Mouse (Mus musculus): ENCODE results near the gene Smim6. TPM values are rescaled to one million over a fixed set of nuclear protein-coding genes. Genes with fewer than 3 reads are reported as not detected.

Gene Smim6
- total RNA-seq, 2 experiments from 2014 or later = not detected

GRCm38 (mm10) chr11:115900561-115901337 is 11.1 kb upstream of the Smim6 start:
- no peak for DNase-seq (ENCODE audit: low spot score in 2 of 2)

GRCm38 (mm10) chr11:115901338-115902161 is 10.3 kb upstream of the Smim6 start:
- DNase-seq (ENCODE audit: low spot score in 2 of 2) = no peak

- no peak for DNase-seq (ENCODE audit: low spot score in 2 of 2)
These were observed 9.6 kb upstream of the Smim6 start for GRCm38 (mm10) chr11:115902177-115902576.

GRCm38 (mm10) chr11:115902831-115903230 is 9.0 kb upstream of the Smim6 start:
- no peak for DNase-seq (ENCODE audit: low spot score in 2 of 2)

GRCm38 (mm10) chr11:115903384-115904230 is 8.2 kb upstream of the Smim6 start:
- no peak for DNase-seq (ENCODE audit: low spot score in 2 of 2)

- no peak for DNase-seq (ENCODE audit: low spot score in 2 of 2)
These were observed 7.4 kb upstream of the Smim6 start for GRCm38 (mm10) chr11:115904231-115904955.

GRCm38 (mm10) chr11:115904956-115905790 is 6.6 kb upstream of the Smim6 start:
- peak; percentile 37 to 74 for DNase-seq (ENCODE audit: low spot score in 2 of 2)

DNA sequence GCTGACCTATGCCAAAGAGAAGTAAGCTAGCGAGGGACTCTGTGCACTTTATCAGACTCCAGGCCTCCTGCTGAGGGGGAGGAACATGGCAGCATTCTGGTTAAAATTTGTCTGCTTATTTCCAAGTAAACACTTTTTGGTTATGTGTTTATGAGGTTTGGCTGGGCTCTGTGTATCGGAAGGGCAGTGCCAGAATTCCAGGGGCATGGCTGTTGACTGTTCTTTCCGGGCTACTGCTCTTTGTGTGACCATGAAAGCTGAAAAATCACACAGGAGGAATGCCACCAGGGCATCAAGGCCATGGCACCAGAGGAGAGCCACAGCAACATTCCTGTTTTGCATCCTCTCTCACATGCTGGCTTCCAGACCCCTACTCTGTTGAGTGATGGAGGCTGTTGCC is 5.7 kb upstream of the Smim6 start:
- DNase-seq (ENCODE audit: low spot score in 2 of 2) = no peak

DNA sequence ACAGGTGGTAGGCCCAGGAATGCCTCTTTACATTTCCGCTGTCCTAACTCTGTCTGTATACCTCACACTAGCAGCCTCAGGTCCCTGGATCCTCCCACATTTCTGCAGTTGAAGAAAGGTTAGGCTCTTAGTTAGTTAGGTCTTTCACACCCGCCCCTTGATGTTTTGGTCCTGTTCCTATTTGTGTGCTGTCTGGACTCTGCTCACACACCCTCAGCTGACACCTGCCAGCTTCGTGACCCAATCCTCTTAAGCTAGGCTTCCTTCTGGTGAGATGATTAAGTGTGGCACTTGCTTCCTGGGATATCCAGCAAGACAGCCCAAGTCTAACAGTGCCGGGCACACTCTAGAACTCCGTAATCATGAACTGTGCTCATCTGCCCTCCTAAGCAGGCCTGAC is 5.3 kb upstream of the Smim6 start:
- no peak for DNase-seq (ENCODE audit: low spot score in 2 of 2)

- DNase-seq (ENCODE audit: low spot score in 2 of 2) = no peak
These were observed 669 bp upstream of the Smim6 start for GRCm38 (mm10) chr11:115911134-115911561.

- DNase-seq (ENCODE audit: low spot score in 2 of 2) = no peak
These were observed 4.8 kb downstream of the Smim6 start for GRCm38 (mm10) chr11:115916579-115916978.

- no peak for DNase-seq (ENCODE audit: low spot score in 2 of 2)
These were observed 6.8 kb downstream of the Smim6 start for GRCm38 (mm10) chr11:115918637-115919036.

DNA sequence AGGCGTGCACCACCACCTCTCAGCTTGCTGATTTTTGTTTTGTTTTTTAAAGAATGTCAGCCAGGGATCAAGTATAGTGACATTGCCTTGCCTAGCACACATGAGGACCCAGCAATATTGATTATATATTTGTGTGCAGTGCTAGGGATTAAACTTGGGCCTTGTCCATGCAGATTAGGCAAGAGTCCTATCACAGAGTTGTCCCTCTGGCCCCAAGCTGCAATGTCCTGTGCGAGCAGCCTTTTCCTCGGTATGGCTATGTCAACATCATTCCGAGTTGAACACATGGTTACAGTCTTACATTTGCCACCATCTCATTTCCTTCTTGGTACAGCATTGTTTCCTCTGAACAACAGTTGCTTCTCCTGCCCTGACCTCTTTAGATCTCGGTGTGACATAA is 7.3 kb downstream of the Smim6 start:
- DNase-seq (ENCODE audit: low spot score in 2 of 2) = no peak

GRCm38 (mm10) chr11:115920110-115920818 is 8.4 kb downstream of the Smim6 start:
- DNase-seq (ENCODE audit: low spot score in 2 of 2) = peak in 1 of 2 experiments; percentile 66

DNA sequence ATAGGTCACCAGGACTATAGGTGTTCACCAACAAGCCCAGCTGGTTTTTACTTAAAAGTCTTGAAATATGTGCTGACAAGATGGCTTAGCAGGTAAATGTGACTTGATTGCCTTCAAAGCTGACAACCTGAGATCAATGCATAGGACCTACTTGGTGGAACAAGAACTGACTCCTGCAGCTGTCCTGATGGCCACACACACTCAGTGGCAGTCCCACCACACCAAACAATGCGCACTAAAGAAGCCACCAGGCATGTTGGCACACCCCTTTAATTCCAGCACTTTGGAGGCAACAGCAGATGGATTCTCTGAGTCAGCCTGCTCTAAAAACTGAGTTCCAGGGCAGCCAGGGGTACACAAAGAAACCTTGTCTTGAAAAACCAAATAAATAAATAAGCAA is 10.2 kb downstream of the Smim6 start:
- no peak for DNase-seq (ENCODE audit: low spot score in 2 of 2)

- DNase-seq (ENCODE audit: low spot score in 2 of 2) = no peak
These were observed 17.2 kb downstream of the Smim6 start for GRCm38 (mm10) chr11:115929031-115929430.

DNA sequence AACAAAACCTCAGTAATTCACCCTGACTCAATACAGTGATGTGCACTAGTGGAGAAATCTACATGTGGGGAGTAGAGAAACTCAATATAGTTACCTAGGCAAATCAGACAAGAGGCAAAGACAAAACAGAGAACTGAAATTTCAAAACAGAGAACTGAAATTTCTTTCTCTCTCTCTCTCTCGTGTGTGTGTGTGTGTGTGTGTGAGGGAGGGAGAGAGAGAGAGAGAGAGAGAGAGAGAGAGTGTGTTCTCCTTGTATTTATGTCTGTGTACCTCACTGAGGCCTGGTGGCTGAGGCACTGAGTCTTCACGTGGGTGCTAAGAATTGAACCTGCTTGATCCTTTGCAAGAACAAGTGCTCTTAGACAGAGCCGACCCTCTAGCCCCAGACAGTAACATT is 18.0 kb downstream of the Smim6 start:
- DNase-seq (ENCODE audit: low spot score in 2 of 2) = no peak

DNA sequence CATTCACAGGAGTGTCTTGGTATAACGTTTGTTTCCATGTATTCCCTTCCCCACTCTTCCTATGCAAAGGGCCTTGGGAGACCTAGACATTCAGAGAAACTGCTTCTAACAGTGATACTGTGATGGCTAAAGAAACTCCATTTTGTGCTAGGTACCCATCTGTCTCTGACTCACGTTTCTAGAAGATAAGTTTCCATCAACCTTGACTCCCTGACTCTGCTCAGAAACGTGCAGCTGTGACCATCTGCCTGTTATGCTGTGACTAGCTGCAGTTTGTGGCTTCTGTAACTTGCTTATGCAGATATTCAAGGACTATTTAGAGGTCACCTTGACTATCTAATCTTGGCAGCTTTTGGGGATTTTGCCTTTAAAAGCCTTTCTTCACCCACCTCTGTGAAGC is 19.4 kb downstream of the Smim6 start:
- DNase-seq (ENCODE audit: low spot score in 2 of 2) = no peak

DNA sequence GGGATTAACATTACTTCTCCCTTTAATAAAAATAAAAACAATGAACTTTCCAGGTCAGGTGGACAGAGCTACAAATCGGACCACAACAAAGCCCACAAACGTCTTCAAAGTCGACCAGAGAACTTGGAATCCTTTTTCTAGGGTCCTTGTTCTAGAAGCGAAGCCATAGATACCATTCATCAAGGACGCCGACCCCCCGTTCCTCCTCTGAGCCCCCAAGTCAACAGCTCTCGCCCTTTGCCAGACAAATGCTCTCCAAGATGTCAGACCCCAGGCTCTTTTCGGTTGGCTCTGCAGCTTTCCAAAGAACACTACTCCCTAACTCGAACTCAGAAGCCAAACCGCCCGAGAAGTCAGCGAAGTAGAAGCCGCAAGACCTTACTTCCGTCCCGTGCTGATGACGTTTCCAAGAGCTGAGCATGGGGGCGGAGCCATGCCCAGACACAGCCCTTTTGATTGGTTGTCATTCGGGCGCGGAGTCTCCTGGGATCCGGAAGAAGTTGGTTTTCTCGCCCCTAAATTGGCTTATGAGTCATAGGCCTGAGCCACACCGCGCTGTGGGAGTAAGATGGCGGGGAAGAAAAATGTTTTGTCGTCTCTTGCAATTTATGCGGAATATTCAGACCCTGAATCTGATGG is 21.4 kb downstream of the Smim6 start, which contains the start of the genes Sap30bp and Recql5:
Gene Sap30bp, plus strand, starts transcription at position 175 of the 639 bp plus-strand sequence.
Gene Recql5, minus strand, starts transcription at position 370 of the 639 bp plus-strand sequence.
- peak; percentile 97 to 99 for DNase-seq (ENCODE audit: low spot score in 2 of 2)
